Mouse (Mus musculus) embryonic facial prominence, embryonic 14.5 days (tissue): ENCODE data around the gene Cd96. TPM values are rescaled to one million over a fixed set of nuclear protein-coding genes. Genes with fewer than 3 reads are reported as not detected.

Source experiments
- ATAC-seq: fragments of 200-750 bp; cut with Nextera tagmentation; 2 replicates; pipeline ENCODE4 v1.8.0; 2017; ENCODE audit warnings: low read depth, moderate number of reproducible peaks, moderate TSS enrichment
- DNase-seq: peaks from one replicate; pipeline ENCODE4 v3.0.0-alpha.2; 2015; ENCODE audit warnings: low spot score
- H3K27ac ChIP-seq: fragments of 300-500 bp; sonication (generic); replicated peaks from 2 replicates; pipeline ENCODE4 v1.5.1; 2014; ENCODE audit warnings: low read depth, mild to moderate bottlenecking, low read length, moderate library complexity
- H3K27me3 ChIP-seq: fragments of 300-500 bp; sonication (generic); replicated peaks from 2 replicates; pipeline ENCODE4 v1.6.1; 2014; ENCODE audit warnings: low read length; ENCODE audit not compliant: control insufficient read depth, insufficient read depth
- H3K36me3 ChIP-seq: fragments of 300-500 bp; sonication (generic); 2 replicates; pipeline ENCODE4 v1.6.1; 2014; ENCODE audit warnings: low read length, mixed read lengths; ENCODE audit not compliant: control insufficient read depth, insufficient read depth
- H3K4me1 ChIP-seq: fragments of 300-500 bp; sonication (generic); 2 replicates; pipeline ENCODE4 v1.6.1; 2014; ENCODE audit warnings: antibody characterized with exemption, low read length; ENCODE audit not compliant: control insufficient read depth, insufficient read depth
- H3K4me2 ChIP-seq: fragments of 300-500 bp; sonication (generic); 2 replicates; pipeline ENCODE4 v1.6.1; 2014; ENCODE audit warnings: low read depth, mild to moderate bottlenecking, low read length, moderate library complexity, mixed read lengths
- H3K4me3 ChIP-seq: fragments of 300-500 bp; sonication (generic); 2 replicates; pipeline ENCODE4 v1.5.1; 2014; ENCODE audit warnings: low read depth, mild to moderate bottlenecking, low read length
- H3K9ac ChIP-seq: fragments of 300-500 bp; sonication (generic); 2 replicates; pipeline ENCODE4 v1.6.1; 2014; ENCODE audit warnings: low read depth, mild to moderate bottlenecking, low read length, moderate library complexity, mixed read lengths
- H3K9me3 ChIP-seq: fragments of 300-500 bp; sonication (generic); 2 replicates; pipeline ENCODE4 v1.6.1; 2016; ENCODE audit warnings: low read length; ENCODE audit not compliant: control insufficient read depth
- WGBS: fragments of 180-500 bp; shearing (Covaris S2); extraction: QIAGEN DNeasy Blood & Tissue Kit; methylation state at CpG from one replicate; pipeline ENCODE4 v1.1.7; 2014; 5-methylcytosine and 5-hydroxymethylcytosine counted together
- polyA plus RNA-seq: library from polyadenylated mRNA; unstranded; fragments of >200 nt; fragmentation: Nextera tagmentation; extraction: Ambion mirVana; gene quantifications from 2 replicates; pipeline ENCODE4 v1.2.1, GENCODE M21; 2014

Gene Cd96
- polyA plus RNA-seq, 1 experiment from 2014 or later: 0.35 TPM

DNA sequence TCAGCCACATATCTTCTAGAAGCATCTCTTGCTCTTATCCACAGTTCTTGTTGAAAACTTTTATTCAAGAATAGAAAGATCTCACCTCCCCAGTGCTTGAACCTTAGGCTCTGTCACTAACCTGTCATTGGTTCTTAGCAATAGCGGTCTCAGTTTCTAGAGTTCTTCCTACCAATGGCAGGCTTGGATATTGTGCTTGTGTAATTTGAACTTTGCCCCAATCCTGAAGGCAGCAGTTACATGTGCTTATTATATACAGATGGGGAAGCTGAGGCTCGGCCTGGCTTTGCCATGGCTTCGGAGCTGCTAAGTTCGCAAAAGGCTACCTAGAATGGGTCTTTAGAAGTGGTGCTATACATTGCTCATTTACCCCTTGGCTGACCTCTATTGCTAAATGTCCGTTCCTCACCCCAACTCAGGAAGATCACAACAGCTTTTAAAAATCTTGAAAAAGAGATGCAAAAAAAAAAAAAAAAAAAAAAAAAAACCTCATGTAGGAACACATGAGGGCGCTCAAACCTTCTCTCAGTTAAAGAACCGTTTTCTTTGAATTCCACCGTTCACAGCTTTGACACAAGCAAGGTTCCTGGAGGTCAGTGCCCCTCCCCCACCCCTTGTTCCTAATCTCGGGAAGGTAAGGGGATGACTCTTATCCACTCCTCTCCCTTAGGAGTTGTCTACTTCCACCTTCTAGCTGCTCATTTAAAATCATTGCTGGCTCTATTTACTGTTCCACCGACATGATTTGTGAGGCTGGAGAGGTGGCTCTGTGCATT lies 129.0 kb downstream of the Cd96 start:
- DNase-seq (no peak), ATAC-seq (no peak)
- H3K36me3 ChIP-seq: no peaks in the 10 kb centered on the region
- H3K9me3 ChIP-seq: no peaks in the 10 kb centered on the region
- H3K4me1 ChIP-seq: no peaks in the 10 kb centered on the region
- WGBS: 44% methylated on average over 10 of the region's 10 CpGs
- no peak overlapping the region for H3K9ac ChIP-seq
- no peaks in the 10 kb centered on the region for H3K27me3 ChIP-seq
- H3K4me3 ChIP-seq: no peak overlapping the region
- no peak overlapping the region for H3K4me2 ChIP-seq
- no peak overlapping the region for H3K27ac ChIP-seq

DNA sequence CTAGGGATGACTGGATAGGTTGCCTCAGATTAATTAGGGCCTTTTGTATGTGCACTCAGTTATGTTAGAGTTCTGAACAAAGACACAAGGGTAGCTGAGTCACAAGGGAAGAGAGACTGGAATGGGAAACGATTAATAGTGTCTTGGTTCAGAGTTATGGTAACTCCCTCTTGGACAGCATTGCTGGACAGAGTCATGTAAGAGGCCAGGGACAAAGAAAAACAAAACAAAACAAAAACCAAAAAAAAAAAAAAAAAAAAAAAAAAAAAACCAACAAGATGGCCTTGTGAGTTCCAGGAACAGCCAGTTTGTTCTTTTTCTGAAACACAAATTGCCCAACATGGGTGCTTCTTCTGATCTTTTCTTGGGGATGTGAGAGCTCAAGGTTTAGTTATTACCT lies 133.8 kb downstream of the Cd96 start:
- Histone ChIP-seq H3K9ac (no peak overlapping the region), H3K27ac (no peak overlapping the region), H3K4me3 (no peak overlapping the region), H3K9me3 (no peaks in the 10 kb centered on the region), H3K4me2 (no peak overlapping the region), H3K36me3 (no peaks in the 10 kb centered on the region), H3K4me1 (no peaks in the 10 kb centered on the region), H3K27me3 (no peaks in the 10 kb centered on the region)
- 74% methylated on average over 1 of the region's 1 CpGs for WGBS
- ATAC-seq (no peak), DNase-seq (no peak)

Other genes starting within 250 kb of the Cd96 start
- 40.2 and 47.9 TPM in 2 replicates for gene Phldb2, start 166.7 kb downstream of the Cd96 start, polyA plus RNA-seq
- gene Plcxd2, start 110.0 kb downstream of the Cd96 start, polyA plus RNA-seq: 1.6 and 1.7 TPM in 2 replicates
- gene Gm4737, start 34.8 kb upstream of the Cd96 start, polyA plus RNA-seq: 2.5 and 3.6 TPM in 2 replicates